Mouse (Mus musculus): ENCODE measurements around the gene Auts2.

DNA sequence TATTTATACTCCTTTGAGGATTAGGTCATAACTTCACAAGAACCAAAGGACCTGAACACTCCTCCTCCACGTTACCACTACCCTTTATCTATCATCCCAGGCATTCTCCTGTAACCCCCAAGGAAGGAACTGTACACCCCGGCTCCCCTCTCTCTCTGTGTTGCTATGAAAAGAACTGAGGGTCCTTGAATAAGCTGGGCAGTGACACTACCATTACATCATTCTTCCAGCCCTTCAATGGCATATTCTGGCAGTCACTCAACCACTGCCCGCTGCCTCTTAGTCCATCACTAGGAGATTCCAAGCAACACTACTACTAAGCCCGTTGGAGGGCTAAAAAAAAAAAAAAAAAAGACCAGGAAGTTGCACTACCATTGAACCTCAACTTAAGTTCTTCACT, 620.4 kb downstream of the Auts2 start:
- TF ChIP-seq EP300 (IDR thresholded peaks at IDR 0.05; ENCODE audit: low read depth) (no peak), CTCF (IDR thresholded peaks at IDR 0.05; ENCODE audit: low read depth) (no peak)
